Mouse (Mus musculus): ENCODE data around the gene Rnf26. TPM values are rescaled to one million over a fixed set of nuclear protein-coding genes. Genes with fewer than 3 reads are reported as not detected.

Rnf26 gene
- polyA plus RNA-seq, 1 experiment from 2014 or later, result 38.7 TPM

DNA sequence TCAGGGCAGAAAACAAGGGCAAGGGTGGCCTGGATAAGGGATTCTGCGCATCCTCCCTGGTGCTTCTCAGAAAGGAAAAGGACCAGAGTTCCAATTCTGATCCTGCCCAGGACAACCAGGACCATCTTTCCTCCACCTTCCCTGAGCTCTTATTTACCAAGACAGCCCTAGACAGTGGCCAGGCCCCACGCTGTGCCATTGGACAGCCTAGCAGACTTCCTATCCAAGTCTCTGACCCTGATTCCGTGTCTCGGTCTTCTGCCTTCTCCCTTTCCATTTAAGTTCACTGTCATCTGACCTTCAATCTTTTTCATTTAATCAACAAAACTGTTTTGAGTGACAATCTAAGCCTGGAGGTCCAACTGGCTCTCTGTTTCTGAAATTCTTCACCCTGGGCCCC, 6.7 kb downstream of the Rnf26 start:
- Histone ChIP-seq H3K27me3 (no peaks in the 10 kb centered on the region), H3K9me3 (replicated peaks) (no peaks in the 10 kb centered on the region), H3K4me3 (replicated peaks) (no peak overlapping the region), H3K4me2 (no peak overlapping the region), H3K4me1 (replicated peaks) (peaks cover 46% of the 10 kb centered on the region), H3K36me3 (peaks cover 63% of the 10 kb centered on the region), H3K9ac (no peak overlapping the region), H3K27ac (no peak overlapping the region; the same call in 1 of the 2 replicates)
- ATAC-seq (ENCODE audit: low read depth) (no peak), DNase-seq (no peak)
- WGBS (ENCODE audit: insufficient replicate concordance), result 88% methylated on average over 4 of the region's 4 CpGs

DNA sequence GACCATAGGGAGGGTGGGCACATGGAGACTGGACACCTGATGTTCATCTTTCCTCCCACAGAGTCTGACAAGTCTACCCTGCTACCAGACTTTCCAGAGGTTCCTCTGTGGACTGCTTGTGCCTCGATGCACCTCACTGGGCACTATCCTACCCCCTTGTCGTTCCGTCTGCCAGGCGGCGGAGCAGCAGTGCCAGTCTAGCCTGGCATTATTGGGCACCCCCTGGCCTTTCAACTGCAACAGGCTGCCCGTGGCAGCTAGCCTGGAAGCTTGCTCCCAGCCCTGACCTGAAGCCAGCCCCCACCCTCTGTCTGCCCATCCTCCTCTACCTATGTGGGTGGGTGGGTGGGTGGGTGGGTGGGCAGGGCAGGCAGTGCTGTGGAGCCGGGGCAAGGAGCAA, 7.1 kb downstream of the Rnf26 start:
- peaks cover 46% of the 10 kb centered on the region for H3K4me1 ChIP-seq (replicated peaks)
- peaks cover 63% of the 10 kb centered on the region for H3K36me3 ChIP-seq
- H3K4me2 ChIP-seq, result no peak overlapping the region
- H3K27ac ChIP-seq, result no peak overlapping the region
- no peak overlapping the region for H3K4me3 ChIP-seq (replicated peaks)
- H3K27me3 ChIP-seq, result no peaks in the 10 kb centered on the region
- ATAC-seq (ENCODE audit: low read depth) (no peak), DNase-seq (no peak)
- no peak overlapping the region for H3K9ac ChIP-seq
- H3K9me3 ChIP-seq (replicated peaks), result no peaks in the 10 kb centered on the region
- WGBS (ENCODE audit: insufficient replicate concordance), result 89% methylated on average over 7 of the region's 7 CpGs

DNA sequence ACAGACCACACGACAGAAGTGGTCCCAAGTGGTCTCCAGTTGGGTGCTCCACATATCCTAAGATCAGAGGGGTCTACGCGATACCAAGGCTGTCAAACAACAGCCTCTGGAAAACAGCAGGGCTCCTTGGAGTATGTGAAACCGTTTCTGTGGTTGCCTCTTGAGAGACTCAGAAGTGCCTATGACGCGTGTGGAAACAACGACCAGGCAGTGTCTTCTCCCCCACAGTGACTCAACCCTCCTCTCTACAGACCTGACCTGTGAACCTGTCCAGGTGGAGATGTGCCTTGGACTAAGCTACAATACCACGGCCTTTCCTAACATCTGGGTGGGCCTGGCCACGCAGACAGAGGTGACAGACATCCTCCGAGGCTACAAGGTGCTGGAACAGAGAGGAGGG, 7.5 kb downstream of the Rnf26 start:
- no peaks in the 10 kb centered on the region for H3K27me3 ChIP-seq
- H3K4me2 ChIP-seq, result no peak overlapping the region
- no peaks in the 10 kb centered on the region for H3K9me3 ChIP-seq (replicated peaks)
- H3K27ac ChIP-seq, result no peak overlapping the region
- H3K36me3 ChIP-seq, result peaks cover 62% of the 10 kb centered on the region
- no peak overlapping the region for H3K4me3 ChIP-seq (replicated peaks)
- WGBS (ENCODE audit: insufficient replicate concordance), result 80% methylated on average over 10 of the region's 10 CpGs
- no peak for DNase-seq
- peaks cover 44% of the 10 kb centered on the region for H3K4me1 ChIP-seq (replicated peaks)
- no peak overlapping the region for H3K9ac ChIP-seq
- ATAC-seq (ENCODE audit: low read depth), result no peak

DNA sequence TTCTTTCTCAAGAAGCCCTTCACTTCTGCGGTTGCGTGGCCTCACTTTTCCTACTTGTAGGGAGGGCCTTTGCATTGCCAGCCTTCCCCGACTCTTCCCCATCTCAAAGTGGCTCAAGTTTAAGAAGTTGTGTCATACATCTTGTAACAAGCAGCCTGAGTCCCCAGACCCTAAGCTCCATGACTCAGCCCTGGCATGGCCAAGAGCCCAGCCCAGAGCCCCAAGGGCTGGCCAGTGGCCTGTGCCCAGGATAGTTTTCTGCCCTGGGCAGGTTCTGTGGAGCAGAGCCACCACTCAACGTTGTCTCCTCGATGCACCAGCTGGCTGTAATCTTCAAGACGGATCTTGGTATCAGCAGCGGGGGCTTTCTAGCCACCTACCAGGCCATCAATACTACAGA, 8.4 kb downstream of the Rnf26 start:
- H3K36me3 ChIP-seq, result peaks cover 53% of the 10 kb centered on the region
- no peaks in the 10 kb centered on the region for H3K9me3 ChIP-seq (replicated peaks)
- H3K4me3 ChIP-seq (replicated peaks), result no peak overlapping the region
- no peak overlapping the region for H3K9ac ChIP-seq
- ATAC-seq (ENCODE audit: low read depth), result no peak
- no peak for DNase-seq
- H3K27ac ChIP-seq, result no peak overlapping the region
- H3K27me3 ChIP-seq, result no peaks in the 10 kb centered on the region
- peaks cover 35% of the 10 kb centered on the region for H3K4me1 ChIP-seq (replicated peaks)
- no peak overlapping the region for H3K4me2 ChIP-seq
- whole genome bisulfite sequencing (ENCODE audit: insufficient replicate concordance), result 86% methylated on average over 7 of the region's 7 CpGs

DNA sequence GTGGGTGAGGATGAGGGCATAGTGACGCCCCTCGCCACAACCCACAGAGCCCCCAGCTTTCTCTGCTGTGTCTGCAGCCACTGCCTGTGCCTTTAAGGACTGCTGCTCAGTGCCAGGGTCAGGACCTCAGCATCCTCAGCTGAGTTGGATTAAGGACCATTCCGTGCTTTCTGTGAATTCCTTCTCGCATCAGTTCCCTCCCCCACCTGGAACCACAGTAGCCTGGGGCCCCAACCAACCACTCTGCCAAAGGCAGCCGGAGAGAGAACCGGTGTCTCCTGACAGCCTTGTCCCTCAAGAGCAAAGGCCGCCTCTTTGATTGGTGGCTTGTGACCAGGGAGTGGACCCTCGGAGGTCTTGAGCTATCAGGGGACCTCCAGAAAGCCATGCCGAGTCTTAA, 11.8 kb downstream of the Rnf26 start, which contains the start of gene Mfrp:
Gene Mfrp (plus strand): TSS at position 240 of the 400 bp plus-strand sequence.
- no peak within 1 kb of the TSS for H3K9ac ChIP-seq
- 79% methylated on average over 9 of the region's 9 CpGs for WGBS (ENCODE audit: insufficient replicate concordance)
- H3K4me2 ChIP-seq, result no peak within 1 kb of the TSS
- no peaks in the 10 kb centered on the region for H3K27me3 ChIP-seq
- ATAC-seq (ENCODE audit: low read depth) (no peak), DNase-seq (no peak)
- H3K36me3 ChIP-seq, result peaks cover 26% of the 10 kb centered on the region
- H3K4me1 ChIP-seq (replicated peaks), result peaks cover under 1% of the 10 kb centered on the region; the same call in 1 of the 2 replicates
- H3K27ac ChIP-seq, result no peak within 1 kb of the TSS
- H3K9me3 ChIP-seq (replicated peaks), result no peaks in the 10 kb centered on the region
- no peak within 1 kb of the TSS for H3K4me3 ChIP-seq (replicated peaks)

DNA sequence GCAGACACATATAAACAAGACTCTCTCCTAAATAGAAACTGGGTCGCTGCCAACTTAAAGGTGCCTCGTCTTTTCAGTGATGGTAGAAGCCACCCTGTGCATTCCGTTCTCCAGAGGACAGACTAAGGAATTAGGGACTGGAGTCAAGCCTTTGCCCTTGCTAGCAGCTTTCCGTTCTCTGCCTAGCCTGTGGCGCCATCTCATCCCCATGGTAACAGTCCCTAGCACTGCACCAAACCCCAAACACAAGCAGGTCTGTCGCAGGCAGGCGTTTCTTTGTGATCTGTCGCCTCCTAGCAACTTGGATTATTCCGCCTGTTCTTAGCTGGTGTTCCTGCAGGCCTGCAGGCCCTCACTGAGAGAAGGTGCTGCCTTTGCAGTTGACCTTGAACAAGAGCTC, 16.8 kb downstream of the Rnf26 start:
- no peak overlapping the region for H3K27ac ChIP-seq
- peaks cover 5% of the 10 kb centered on the region; the same call in 1 of the 2 replicates for H3K4me1 ChIP-seq (replicated peaks)
- no peak overlapping the region for H3K9ac ChIP-seq
- no peak overlapping the region for H3K4me3 ChIP-seq (replicated peaks)
- no peak overlapping the region for H3K4me2 ChIP-seq
- WGBS (ENCODE audit: insufficient replicate concordance), result 67% methylated on average over 9 of the region's 9 CpGs
- 0 out of 2 replicates have a peak, but pooled peaks cover 4% of the 10 kb centered on the region for H3K36me3 ChIP-seq
- H3K27me3 ChIP-seq, result no peaks in the 10 kb centered on the region
- no peak for ATAC-seq (ENCODE audit: low read depth)
- no peaks in the 10 kb centered on the region for H3K9me3 ChIP-seq (replicated peaks)
- no peak for DNase-seq

DNA sequence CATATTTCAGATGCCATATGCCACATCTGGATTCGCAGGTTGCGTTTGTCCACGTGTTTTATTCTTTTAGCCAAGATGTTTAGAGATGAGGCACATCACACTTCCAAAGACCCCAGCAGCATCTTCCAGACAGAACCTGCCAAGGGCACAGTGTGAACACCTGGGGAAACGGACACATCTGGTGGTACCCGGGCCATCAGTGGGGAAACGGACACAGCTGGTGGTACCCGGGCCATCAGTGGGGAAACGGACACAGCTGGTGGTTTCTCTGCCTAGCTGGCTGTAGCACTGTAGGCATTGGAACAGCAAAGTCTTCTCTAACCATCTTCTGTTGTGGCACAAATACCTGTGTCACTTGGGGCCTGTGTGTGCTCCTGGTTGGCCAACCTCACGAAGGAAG, 17.5 kb downstream of the Rnf26 start:
- 80% methylated on average over 9 of the region's 9 CpGs for WGBS (ENCODE audit: insufficient replicate concordance)
- Histone ChIP-seq H3K27me3 (no peaks in the 10 kb centered on the region), H3K36me3 (0 out of 2 replicates have a peak, but pooled peaks cover 7% of the 10 kb centered on the region), H3K27ac (no peak overlapping the region), H3K4me3 (replicated peaks) (no peak overlapping the region), H3K9ac (no peak overlapping the region), H3K4me2 (no peak overlapping the region), H3K9me3 (replicated peaks) (no peaks in the 10 kb centered on the region), H3K4me1 (replicated peaks) (peaks cover 5% of the 10 kb centered on the region; the same call in 1 of the 2 replicates)
- no peak for DNase-seq
- no peak for ATAC-seq (ENCODE audit: low read depth)

DNA sequence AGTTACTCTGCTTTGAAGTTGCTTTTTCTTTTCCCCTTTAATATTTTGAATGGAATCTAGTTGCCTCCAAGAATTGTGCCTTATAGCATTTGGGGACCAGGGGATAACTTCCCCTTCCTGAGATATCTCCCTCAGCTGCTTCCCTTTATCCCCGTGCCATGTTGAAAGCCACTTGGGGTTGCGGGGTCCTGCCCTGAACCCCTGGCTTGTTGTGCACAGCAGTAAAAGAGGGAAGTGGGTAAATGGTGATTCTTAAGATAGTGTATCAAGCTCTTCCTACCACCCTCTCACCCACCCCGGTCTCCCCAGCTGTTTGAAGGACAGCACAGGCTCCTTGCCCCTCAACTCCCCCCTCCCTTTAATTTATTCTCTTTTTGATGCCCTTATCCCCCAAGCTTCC, 18.6 kb downstream of the Rnf26 start:
- no peak for ATAC-seq (ENCODE audit: low read depth)
- 36% methylated on average over 3 of the region's 3 CpGs for WGBS (ENCODE audit: insufficient replicate concordance)
- peaks cover 9% of the 10 kb centered on the region; the same call in 1 of the 2 replicates for H3K4me1 ChIP-seq (replicated peaks)

DNA sequence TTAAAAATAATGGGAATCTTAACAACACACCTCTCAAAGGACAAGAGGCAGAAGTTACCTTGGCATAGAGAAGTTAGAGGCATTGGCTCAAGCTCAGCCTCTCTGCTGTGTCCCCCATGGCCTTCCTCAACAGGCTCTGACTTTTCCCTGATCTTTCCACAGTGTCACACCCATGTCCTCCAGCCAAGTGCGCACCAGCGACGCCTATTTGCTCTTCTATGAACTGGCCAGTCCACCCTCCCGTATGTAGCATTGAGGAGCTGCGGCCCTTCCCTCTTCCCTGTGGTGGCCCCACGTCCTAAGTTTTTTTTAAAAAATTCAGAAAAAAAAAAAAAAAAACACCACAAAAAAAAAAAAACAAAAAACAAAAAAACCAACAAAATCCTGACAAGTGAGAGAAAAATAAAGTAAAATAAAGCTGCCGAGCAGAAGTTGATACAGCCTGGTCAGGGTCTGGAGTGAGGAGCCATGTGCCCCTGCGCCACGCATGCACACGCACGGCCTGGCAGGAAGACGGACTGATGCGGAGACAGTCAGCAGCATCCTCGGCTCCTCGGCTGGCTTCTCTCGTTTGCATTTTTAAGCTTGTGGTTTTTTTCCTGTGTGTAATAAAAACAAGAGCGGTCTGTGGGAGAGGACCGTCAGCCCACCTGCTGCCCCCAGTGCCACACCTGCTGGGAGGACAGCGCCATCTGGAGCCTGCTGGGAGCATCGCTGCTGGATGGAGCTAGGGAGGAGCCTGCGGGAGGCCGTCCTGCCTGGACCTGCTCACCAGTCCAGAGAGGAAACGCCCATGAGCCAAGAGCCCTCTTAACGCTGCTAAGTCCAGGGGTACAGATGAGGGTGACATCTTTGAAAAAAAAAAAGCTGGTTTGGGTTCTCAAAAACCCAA, 19.5 kb downstream of the Rnf26 start:
- Histone ChIP-seq H3K9ac (no peak overlapping the region), H3K36me3 (0 out of 2 replicates have a peak, but pooled peaks cover 7% of the 10 kb centered on the region), H3K4me2 (no peak overlapping the region), H3K27ac (no peak overlapping the region), H3K4me1 (replicated peaks) (peaks cover 15% of the 10 kb centered on the region; the same call in 1 of the 2 replicates), H3K4me3 (replicated peaks) (no peak overlapping the region), H3K27me3 (no peaks in the 10 kb centered on the region), H3K9me3 (replicated peaks) (no peaks in the 10 kb centered on the region)
- DNase-seq, result no peak
- WGBS (ENCODE audit: insufficient replicate concordance), result 54% methylated on average over 24 of the region's 24 CpGs
- ATAC-seq (ENCODE audit: low read depth), result no peak

More for the DNA sequence above, 18.6 kb downstream of the Rnf26 start:
- Histone ChIP-seq H3K9ac (no peak overlapping the region), H3K36me3 (0 out of 2 replicates have a peak, but pooled peaks cover 7% of the 10 kb centered on the region), H3K27me3 (no peaks in the 10 kb centered on the region), H3K4me2 (no peak overlapping the region), H3K4me3 (replicated peaks) (no peak overlapping the region), H3K27ac (no peak overlapping the region), H3K9me3 (replicated peaks) (no peaks in the 10 kb centered on the region)
- DNase-seq, result no peak

DNA sequence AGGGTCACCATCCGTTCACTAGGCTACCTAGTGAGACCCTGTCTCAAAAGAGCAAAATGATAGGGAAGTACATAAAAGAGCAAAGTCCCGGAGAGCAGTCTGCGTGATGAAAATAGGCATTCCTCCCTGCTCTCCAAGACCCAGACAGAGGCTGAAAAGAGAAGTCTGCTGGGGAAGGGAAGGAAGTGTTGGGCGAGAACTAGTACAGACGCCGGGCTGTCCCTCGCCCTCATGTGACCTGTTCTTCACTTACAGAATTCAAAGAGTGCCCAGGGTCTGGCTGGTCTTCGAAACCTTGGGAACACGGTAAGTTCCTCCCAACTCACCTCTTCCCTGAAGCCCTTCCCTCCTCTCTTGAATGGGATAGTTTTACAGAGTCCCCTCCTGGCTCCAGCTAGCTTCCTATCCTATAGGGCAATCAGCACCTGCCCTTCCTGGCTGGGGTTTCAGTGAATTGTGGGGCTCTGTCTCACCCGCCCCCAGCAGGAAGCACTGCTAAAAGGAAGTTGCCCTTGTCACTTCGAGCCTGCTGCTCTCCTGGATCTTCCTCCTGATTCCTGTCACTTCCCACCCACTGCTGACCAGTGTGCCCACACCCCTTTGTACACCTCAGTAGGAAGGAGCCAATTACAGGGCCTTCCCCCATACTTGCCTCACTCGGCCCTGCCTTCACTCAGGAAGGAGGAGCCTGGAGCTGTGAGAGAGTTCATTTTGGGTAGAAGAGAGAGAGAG, 24.3 kb downstream of the Rnf26 start:
- no peak for DNase-seq
- Histone ChIP-seq H3K9ac (no peak overlapping the region), H3K9me3 (replicated peaks) (no peaks in the 10 kb centered on the region), H3K4me3 (replicated peaks) (no peak overlapping the region), H3K4me1 (replicated peaks) (peaks cover 47% of the 10 kb centered on the region), H3K27ac (no peak overlapping the region), H3K36me3 (0 out of 2 replicates have a peak, but pooled peaks cover 7% of the 10 kb centered on the region), H3K4me2 (peak overlapping the region; percentile 23; the same call in 1 of the 2 replicates), H3K27me3 (peaks cover 40% of the 10 kb centered on the region)
- no peak for ATAC-seq (ENCODE audit: low read depth)
- 20% methylated on average over 12 of the region's 12 CpGs for WGBS (ENCODE audit: insufficient replicate concordance)

DNA sequence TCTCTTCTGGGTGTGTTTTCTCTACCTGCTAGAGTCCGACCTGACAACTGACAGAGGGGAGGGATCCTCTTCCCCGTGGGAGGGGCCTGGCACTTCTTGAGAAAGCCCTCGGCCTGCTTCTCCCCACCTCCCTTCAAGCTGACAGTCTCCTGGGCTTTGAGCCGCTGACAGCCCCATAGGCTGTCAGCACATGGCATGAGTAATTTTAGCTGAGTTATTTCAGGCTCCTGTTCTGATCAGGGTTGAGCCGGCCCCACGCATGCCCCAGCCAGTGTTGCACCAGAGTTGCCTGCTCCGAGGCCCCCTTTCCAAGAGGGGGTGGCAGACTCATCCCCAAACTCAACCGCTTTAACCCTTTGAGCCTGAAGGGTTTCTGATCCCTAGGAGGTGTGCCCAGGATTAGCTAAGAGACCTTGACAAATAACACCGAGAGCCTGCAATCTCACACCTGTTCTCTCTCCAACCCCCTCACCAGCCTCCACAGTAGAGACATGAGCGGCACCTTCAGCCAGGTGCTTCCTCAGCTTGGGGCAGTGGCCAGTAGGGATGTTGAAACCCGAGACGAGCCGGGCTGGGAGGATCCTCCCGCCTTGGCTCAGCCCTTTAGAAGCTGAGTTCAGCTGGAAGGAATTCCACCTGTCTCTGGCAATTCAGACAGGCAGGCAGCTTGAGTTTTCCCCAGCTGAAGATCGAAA, 25.4 kb downstream of the Rnf26 start:
- no peaks in the 10 kb centered on the region for H3K9me3 ChIP-seq (replicated peaks)
- no peak overlapping the region for H3K4me2 ChIP-seq
- DNase-seq (no peak), ATAC-seq (ENCODE audit: low read depth) (no peak)
- H3K4me1 ChIP-seq (replicated peaks), result peaks cover 53% of the 10 kb centered on the region
- H3K27me3 ChIP-seq, result peaks cover 51% of the 10 kb centered on the region
- H3K4me3 ChIP-seq (replicated peaks), result no peak overlapping the region
- 24% methylated on average over 15 of the region's 15 CpGs for WGBS (ENCODE audit: insufficient replicate concordance)
- H3K27ac ChIP-seq, result no peak overlapping the region
- H3K36me3 ChIP-seq, result 0 out of 2 replicates have a peak, but pooled peaks cover 7% of the 10 kb centered on the region
- H3K9ac ChIP-seq, result no peak overlapping the region
